Mouse (Mus musculus): ENCODE measurements at regions not wholly inside any gene's neighbourhood (a gene's known extent, or its start where the extent isn't known, plus 50 kb on each side); places are given as distances from the start of the nearest gene placed in this dataset.

GRCm38 (mm10) chr5:116350761-116351160, 62.0 kb upstream of the Ccdc60 start:
- Histone ChIP-seq H3K9ac (no peak overlapping the region), H3K4me2 (replicated peaks) (no peak overlapping the region), H3K4me3 (no peak overlapping the region), H3K27me3 (no peaks in the 10 kb centered on the region), H3K27ac (no peak overlapping the region), H3K36me3 (no peaks in the 10 kb centered on the region), H3K4me1 (peaks cover 5% of the 10 kb centered on the region; the same call in 1 of the 2 replicates), H3K9me3 (no peaks in the 10 kb centered on the region)
- no peak for ATAC-seq (ENCODE audit: insufficient number of reproducible peaks, insufficient read depth, low FRiP score, low TSS enrichment)
- 55% methylated on average over 17 of the region's 17 CpGs for WGBS

- Histone ChIP-seq H3K9ac (no peak overlapping the region), H3K27me3 (0 out of 2 replicates have a peak, but pooled peaks cover 7% of the 10 kb centered on the region), H3K36me3 (no peaks in the 10 kb centered on the region), H3K4me2 (replicated peaks) (no peak overlapping the region), H3K9me3 (no peaks in the 10 kb centered on the region), H3K4me1 (peaks cover 5% of the 10 kb centered on the region; the same call in 1 of the 2 replicates), H3K27ac (no peak overlapping the region), H3K4me3 (no peak overlapping the region)
- WGBS, result 16% methylated on average over 14 of the region's 14 CpGs
- ATAC-seq (ENCODE audit: insufficient number of reproducible peaks, insufficient read depth, low FRiP score, low TSS enrichment), result 0 out of 2 replicates have a peak, but pooled peaks have one; percentile 22
Measured at GRCm38 (mm10) chr5:116342203-116342928, 53.6 kb upstream of the Ccdc60 start.

- 0 out of 2 replicates have a peak, but pooled peaks cover 7% of the 10 kb centered on the region for H3K27me3 ChIP-seq
- no peaks in the 10 kb centered on the region for H3K9me3 ChIP-seq
- no peak overlapping the region for H3K27ac ChIP-seq
- no peak overlapping the region for H3K4me2 ChIP-seq (replicated peaks)
- no peak overlapping the region for H3K9ac ChIP-seq
- H3K4me1 ChIP-seq, result peaks cover 12% of the 10 kb centered on the region
- no peak for ATAC-seq (ENCODE audit: insufficient number of reproducible peaks, insufficient read depth, low FRiP score, low TSS enrichment)
- no peaks in the 10 kb centered on the region for H3K36me3 ChIP-seq
- WGBS, result 75% methylated on average over 8 of the region's 8 CpGs
- H3K4me3 ChIP-seq, result no peak overlapping the region
Measured at GRCm38 (mm10) chr5:116339501-116339900, 50.7 kb upstream of the Ccdc60 start.

Measured in embryonic facial prominence, embryonic 12.5 days (tissue).